Mouse (Mus musculus): ENCODE results near the gene Tmem50b. TPM values are rescaled to one million over a fixed set of nuclear protein-coding genes. Genes with fewer than 3 reads are reported as not detected.

Tmem50b gene
- polyA plus RNA-seq, 1 experiment from 2014 or later = 60.8 TPM

DNA sequence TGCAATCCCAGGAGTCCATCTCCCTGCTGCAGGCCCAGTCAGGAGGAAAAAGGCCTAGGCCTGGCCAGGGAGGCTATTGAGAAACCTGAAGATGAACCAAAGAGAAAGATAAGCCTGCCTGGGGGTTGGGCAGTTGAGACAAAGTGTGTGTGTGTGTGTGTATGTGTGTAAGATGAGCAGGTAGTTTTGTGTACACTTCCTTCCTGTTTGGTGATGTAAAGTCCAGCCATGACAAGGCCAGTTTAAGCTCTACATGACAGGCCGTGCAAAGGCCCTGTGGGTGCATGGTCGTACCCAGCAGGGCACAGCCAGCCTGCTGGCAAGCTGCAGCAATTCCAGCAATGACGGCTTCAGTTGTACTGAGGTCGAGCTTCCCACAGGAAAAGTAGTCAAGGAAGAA lies 32.1 kb upstream of the Tmem50b start:
- Histone ChIP-seq H3K27me3 (ENCODE audit: control insufficient read depth, insufficient read depth, low read length) (no peaks in the 10 kb centered on the region), H3K36me3 (ENCODE audit: control insufficient read depth, insufficient read depth, low read length) (peaks cover 28% of the 10 kb centered on the region), H3K4me1 (replicated peaks; ENCODE audit: control insufficient read depth, insufficient read depth) (no peaks in the 10 kb centered on the region), H3K4me3 (ENCODE audit: low read depth, low read length) (no peak overlapping the region), H3K4me2 (replicated peaks; ENCODE audit: low read depth) (no peak overlapping the region), H3K9me3 (ENCODE audit: control insufficient read depth, low read length) (no peaks in the 10 kb centered on the region), H3K27ac (replicated peaks) (no peak overlapping the region), H3K9ac (ENCODE audit: low read length) (no peak overlapping the region)
- ATAC-seq (ENCODE audit: low FRiP score, low TSS enrichment) (no peak), DNase-seq (ENCODE audit: low spot score) (no peak)
- TF ChIP-seq EP300 (optimal IDR thresholded peaks at IDR 0.05) = no peak
- no peak for TF ChIP-seq CTCF (IDR thresholded peaks at IDR 0.05; ENCODE audit: low read depth)
- WGBS = 96% methylated on average over 4 of the region's 4 CpGs

DNA sequence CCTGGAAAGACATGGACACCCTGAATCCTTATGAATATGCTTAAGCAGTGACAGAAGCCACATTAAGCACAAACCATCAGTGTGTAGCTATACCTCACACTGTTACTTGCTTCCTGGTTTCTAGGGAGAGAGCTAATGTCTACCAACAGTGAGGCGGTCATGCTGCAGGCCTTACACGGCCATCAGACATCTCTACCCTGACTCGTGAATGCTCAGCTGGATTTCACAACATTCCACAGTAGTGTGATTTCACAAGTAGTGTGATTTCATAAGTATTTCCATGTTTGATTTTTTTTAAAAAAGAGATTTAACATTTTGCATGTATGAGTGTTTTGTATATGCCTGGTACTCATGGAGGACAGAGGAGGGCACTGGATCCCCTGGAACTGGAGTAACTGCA lies 31.1 kb upstream of the Tmem50b start:
- Histone ChIP-seq H3K4me1 (replicated peaks; ENCODE audit: control insufficient read depth, insufficient read depth) (no peaks in the 10 kb centered on the region), H3K4me2 (replicated peaks; ENCODE audit: low read depth) (no peak overlapping the region), H3K4me3 (ENCODE audit: low read depth, low read length) (no peak overlapping the region), H3K27ac (replicated peaks) (no peak overlapping the region), H3K27me3 (ENCODE audit: control insufficient read depth, insufficient read depth, low read length) (no peaks in the 10 kb centered on the region), H3K36me3 (ENCODE audit: control insufficient read depth, insufficient read depth, low read length) (peaks cover 26% of the 10 kb centered on the region), H3K9me3 (ENCODE audit: control insufficient read depth, low read length) (no peaks in the 10 kb centered on the region), H3K9ac (ENCODE audit: low read length) (no peak overlapping the region)
- 87% methylated on average over 3 of the region's 3 CpGs for WGBS
- no peak for TF ChIP-seq EP300 (optimal IDR thresholded peaks at IDR 0.05)
- no peak for TF ChIP-seq CTCF (IDR thresholded peaks at IDR 0.05; ENCODE audit: low read depth)
- ATAC-seq (ENCODE audit: low FRiP score, low TSS enrichment) = no peak
- DNase-seq (ENCODE audit: low spot score) = no peak

DNA sequence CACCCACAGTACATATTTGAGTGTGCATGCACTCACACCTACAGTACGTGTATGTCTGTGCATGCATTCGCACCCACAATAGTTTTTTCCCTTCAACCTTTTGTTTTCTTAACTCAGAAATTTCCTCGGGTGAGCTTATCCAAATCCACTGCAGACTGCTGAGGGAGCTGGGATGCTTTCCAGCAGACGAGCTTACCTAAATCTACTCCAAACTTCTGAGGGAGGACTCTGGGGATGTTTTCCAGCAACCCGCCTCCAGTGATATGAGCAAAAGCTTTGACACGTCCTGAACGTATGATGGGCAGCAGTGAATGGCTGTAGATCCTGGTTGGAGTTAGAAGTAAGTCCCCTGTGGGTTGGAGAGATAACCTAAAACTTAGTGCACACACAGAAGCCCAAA lies 30.2 kb upstream of the Tmem50b start:
- Histone ChIP-seq H3K9me3 (ENCODE audit: control insufficient read depth, low read length) (no peaks in the 10 kb centered on the region), H3K4me2 (replicated peaks; ENCODE audit: low read depth) (no peak overlapping the region), H3K27me3 (ENCODE audit: control insufficient read depth, insufficient read depth, low read length) (no peaks in the 10 kb centered on the region), H3K4me1 (replicated peaks; ENCODE audit: control insufficient read depth, insufficient read depth) (no peaks in the 10 kb centered on the region), H3K4me3 (ENCODE audit: low read depth, low read length) (no peak overlapping the region), H3K36me3 (ENCODE audit: control insufficient read depth, insufficient read depth, low read length) (peaks cover 29% of the 10 kb centered on the region), H3K9ac (ENCODE audit: low read length) (no peak overlapping the region), H3K27ac (replicated peaks) (no peak overlapping the region)
- 80% methylated on average over 7 of the region's 7 CpGs for WGBS
- ATAC-seq (ENCODE audit: low FRiP score, low TSS enrichment) = no peak
- no peak for TF ChIP-seq EP300 (optimal IDR thresholded peaks at IDR 0.05)
- no peak for TF ChIP-seq CTCF (IDR thresholded peaks at IDR 0.05; ENCODE audit: low read depth)
- no peak for DNase-seq (ENCODE audit: low spot score)

DNA sequence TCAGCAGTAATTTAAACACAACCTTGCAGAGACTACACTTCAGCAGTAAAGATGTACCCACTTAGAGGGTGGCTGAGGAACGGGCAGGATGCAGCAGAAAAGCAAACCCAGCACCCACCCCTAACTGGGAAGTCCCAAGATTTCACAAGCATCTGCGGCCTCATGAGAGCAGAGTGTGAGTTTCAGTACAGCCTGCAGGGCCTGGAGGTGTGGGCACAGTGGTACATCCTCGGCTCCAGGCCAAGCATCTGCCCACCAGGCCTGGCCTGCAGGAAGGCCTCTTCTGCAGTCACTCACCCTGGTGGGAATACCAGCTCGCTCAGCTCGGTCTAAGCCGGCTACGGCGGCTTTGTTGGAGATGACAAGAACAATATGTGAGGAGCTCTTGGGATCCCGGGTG lies 25.5 kb upstream of the Tmem50b start:
- Histone ChIP-seq H3K4me3 (ENCODE audit: low read depth, low read length) (no peak overlapping the region), H3K36me3 (ENCODE audit: control insufficient read depth, insufficient read depth, low read length) (peaks cover 23% of the 10 kb centered on the region), H3K4me2 (replicated peaks; ENCODE audit: low read depth) (no peak overlapping the region), H3K9me3 (ENCODE audit: control insufficient read depth, low read length) (no peaks in the 10 kb centered on the region), H3K9ac (ENCODE audit: low read length) (no peak overlapping the region), H3K27me3 (ENCODE audit: control insufficient read depth, insufficient read depth, low read length) (no peaks in the 10 kb centered on the region), H3K27ac (replicated peaks) (no peak overlapping the region), H3K4me1 (replicated peaks; ENCODE audit: control insufficient read depth, insufficient read depth) (no peaks in the 10 kb centered on the region; the same call in 1 of the 2 replicates)
- WGBS = 92% methylated on average over 9 of the region's 9 CpGs
- TF ChIP-seq CTCF (IDR thresholded peaks at IDR 0.05; ENCODE audit: low read depth) = no peak
- TF ChIP-seq EP300 (optimal IDR thresholded peaks at IDR 0.05) = no peak
- DNase-seq (ENCODE audit: low spot score) = no peak
- no peak for ATAC-seq (ENCODE audit: low FRiP score, low TSS enrichment)

DNA sequence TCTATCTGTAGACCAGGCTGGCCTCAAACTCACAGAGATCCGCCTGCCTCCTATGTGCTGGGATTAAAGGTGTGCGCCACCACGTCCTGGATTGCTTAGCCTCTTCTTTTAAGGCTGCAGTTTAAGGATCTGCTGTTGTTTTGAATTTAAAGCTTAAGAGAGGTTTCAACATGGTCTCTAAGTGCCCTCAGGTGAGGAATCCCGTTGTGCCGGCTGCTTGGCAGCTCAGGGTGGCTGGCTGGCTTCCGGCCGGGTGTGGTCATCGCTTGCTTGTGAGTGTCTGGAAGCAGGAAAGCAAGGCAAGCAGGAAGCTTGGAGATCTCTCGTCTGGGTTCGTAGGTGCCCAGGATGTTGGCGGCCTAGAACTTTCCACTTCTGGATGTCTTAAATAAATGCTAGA lies 23.4 kb upstream of the Tmem50b start:
- DNase-seq (ENCODE audit: low spot score) (no peak), ATAC-seq (ENCODE audit: low FRiP score, low TSS enrichment) (no peak)
- Histone ChIP-seq H3K9me3 (ENCODE audit: control insufficient read depth, low read length) (no peaks in the 10 kb centered on the region), H3K4me1 (replicated peaks; ENCODE audit: control insufficient read depth, insufficient read depth) (no peaks in the 10 kb centered on the region; the same call in 1 of the 2 replicates), H3K27me3 (ENCODE audit: control insufficient read depth, insufficient read depth, low read length) (no peaks in the 10 kb centered on the region), H3K4me3 (ENCODE audit: low read depth, low read length) (no peak overlapping the region), H3K36me3 (ENCODE audit: control insufficient read depth, insufficient read depth, low read length) (peaks cover 16% of the 10 kb centered on the region), H3K27ac (replicated peaks) (no peak overlapping the region), H3K4me2 (replicated peaks; ENCODE audit: low read depth) (no peak overlapping the region), H3K9ac (ENCODE audit: low read length) (no peak overlapping the region)
- WGBS = 87% methylated on average over 11 of the region's 11 CpGs
- no peak for TF ChIP-seq EP300 (optimal IDR thresholded peaks at IDR 0.05)
- no peak for TF ChIP-seq CTCF (IDR thresholded peaks at IDR 0.05; ENCODE audit: low read depth)

DNA sequence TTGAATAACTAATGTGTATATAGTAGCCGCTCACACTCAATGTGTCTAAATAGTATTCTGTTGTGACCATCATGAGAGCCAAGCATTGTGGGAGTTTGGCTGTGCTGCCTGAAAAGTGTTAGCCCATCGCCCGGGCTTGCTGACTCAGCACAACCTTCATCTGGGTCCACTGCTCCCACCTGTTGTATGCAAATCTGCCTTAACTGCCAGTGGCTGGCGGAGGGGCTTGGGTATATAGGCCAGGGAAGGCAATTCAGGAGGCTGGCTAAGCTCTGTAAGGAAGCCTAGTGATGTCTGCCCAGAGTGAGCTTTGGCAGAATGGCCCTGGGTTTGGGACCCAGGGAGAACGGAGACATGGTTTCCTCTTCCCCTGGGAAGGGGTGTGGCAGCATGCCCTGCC lies 22.6 kb upstream of the Tmem50b start:
- Histone ChIP-seq H3K4me2 (replicated peaks; ENCODE audit: low read depth) (no peak overlapping the region), H3K36me3 (ENCODE audit: control insufficient read depth, insufficient read depth, low read length) (peaks cover 16% of the 10 kb centered on the region), H3K9ac (ENCODE audit: low read length) (no peak overlapping the region), H3K4me1 (replicated peaks; ENCODE audit: control insufficient read depth, insufficient read depth) (no peaks in the 10 kb centered on the region; the same call in 1 of the 2 replicates), H3K27ac (replicated peaks) (no peak overlapping the region), H3K4me3 (ENCODE audit: low read depth, low read length) (no peak overlapping the region), H3K27me3 (ENCODE audit: control insufficient read depth, insufficient read depth, low read length) (no peaks in the 10 kb centered on the region), H3K9me3 (ENCODE audit: control insufficient read depth, low read length) (no peaks in the 10 kb centered on the region)
- WGBS = 91% methylated on average over 5 of the region's 5 CpGs
- DNase-seq (ENCODE audit: low spot score) (no peak), ATAC-seq (ENCODE audit: low FRiP score, low TSS enrichment) (no peak)
- TF ChIP-seq EP300 (optimal IDR thresholded peaks at IDR 0.05) (no peak), CTCF (IDR thresholded peaks at IDR 0.05; ENCODE audit: low read depth) (no peak)

All from stomach, postnatal 0 days (tissue).